Mouse (Mus musculus): ENCODE data around the gene Fzr1. TPM values are rescaled to one million over a fixed set of nuclear protein-coding genes. Genes with fewer than 3 reads are reported as not detected.

The Fzr1 gene
- polyA plus RNA-seq, 1 experiment = 75.8 TPM

GRCm38 (mm10) chr10:81414682-81415081, 36.4 kb upstream of the Fzr1 start:
- H3K27me3 ChIP-seq (ENCODE audit: control insufficient read depth, insufficient read depth, low read length) = no peaks in the 10 kb centered on the region
- H3K4me3 ChIP-seq (replicated peaks; ENCODE audit: insufficient read depth, low read depth, low read length) = no peak overlapping the region
- DNase-seq = no peak
- H3K27ac ChIP-seq (ENCODE audit: insufficient read depth, low read length) = peak overlapping the region; percentile 99
- peaks cover 95% of the 10 kb centered on the region for H3K4me1 ChIP-seq (ENCODE audit: control insufficient read depth, insufficient read depth, low read length)
- TF ChIP-seq POLR2A (IDR thresholded peaks at IDR 0.05; ENCODE audit: borderline replicate concordance, insufficient read depth, low read length) (no peak), CTCF (IDR thresholded peaks at IDR 0.05; ENCODE audit: borderline replicate concordance, insufficient read depth, low read depth, low read length) (no peak)

GRCm38 (mm10) chr10:81413310-81414261, 35.3 kb upstream of the Fzr1 start:
- DNase-seq = peak; percentile 86 to 88
- WGBS = 14% methylated on average over 26 of the region's 26 CpGs
- Histone ChIP-seq H3K27ac (ENCODE audit: insufficient read depth, low read length) (peak overlapping the region; percentile 99), H3K4me1 (ENCODE audit: control insufficient read depth, insufficient read depth, low read length) (peaks cover 94% of the 10 kb centered on the region), H3K27me3 (ENCODE audit: control insufficient read depth, insufficient read depth, low read length) (no peaks in the 10 kb centered on the region), H3K4me3 (replicated peaks; ENCODE audit: insufficient read depth, low read depth, low read length) (peak overlapping the region; percentile 28)
- peak; percentile 39; the same call in 1 of the 2 replicates for TF ChIP-seq POLR2A (IDR thresholded peaks at IDR 0.05; ENCODE audit: borderline replicate concordance, insufficient read depth, low read length)
- TF ChIP-seq CTCF (IDR thresholded peaks at IDR 0.05; ENCODE audit: borderline replicate concordance, insufficient read depth, low read depth, low read length) = 0 out of 2 replicates have a peak, but pooled peaks have one; percentile 11

- WGBS = 38% methylated on average over 16 of the region's 16 CpGs
Observed at GRCm38 (mm10) chr10:81412586-81413309, 34.4 kb upstream of the Fzr1 start.

GRCm38 (mm10) chr10:81411471-81412400, 33.4 kb upstream of the Fzr1 start:
- WGBS = 2% methylated on average over 18 of the region's 18 CpGs
- Histone ChIP-seq H3K4me1 (ENCODE audit: control insufficient read depth, insufficient read depth, low read length) (peaks cover 95% of the 10 kb centered on the region), H3K4me3 (replicated peaks; ENCODE audit: insufficient read depth, low read depth, low read length) (peak overlapping the region; percentile 1), H3K27ac (ENCODE audit: insufficient read depth, low read length) (peak overlapping the region; percentile 99), H3K27me3 (ENCODE audit: control insufficient read depth, insufficient read depth, low read length) (no peaks in the 10 kb centered on the region)
- no peak for TF ChIP-seq POLR2A (IDR thresholded peaks at IDR 0.05; ENCODE audit: borderline replicate concordance, insufficient read depth, low read length)
- no peak for TF ChIP-seq CTCF (IDR thresholded peaks at IDR 0.05; ENCODE audit: borderline replicate concordance, insufficient read depth, low read depth, low read length)
- DNase-seq = peak; percentile 93 to 94

More at GRCm38 (mm10) chr10:81412586-81413309, 34.4 kb upstream of the Fzr1 start:
- peak overlapping the region; percentile 1 for H3K4me3 ChIP-seq (replicated peaks; ENCODE audit: insufficient read depth, low read depth, low read length)
- peaks cover 94% of the 10 kb centered on the region for H3K4me1 ChIP-seq (ENCODE audit: control insufficient read depth, insufficient read depth, low read length)
- no peak for TF ChIP-seq POLR2A (IDR thresholded peaks at IDR 0.05; ENCODE audit: borderline replicate concordance, insufficient read depth, low read length)
- TF ChIP-seq CTCF (IDR thresholded peaks at IDR 0.05; ENCODE audit: borderline replicate concordance, insufficient read depth, low read depth, low read length) = no peak
- H3K27ac ChIP-seq (ENCODE audit: insufficient read depth, low read length) = peak overlapping the region; percentile 99
- no peaks in the 10 kb centered on the region for H3K27me3 ChIP-seq (ENCODE audit: control insufficient read depth, insufficient read depth, low read length)
- DNase-seq = peak; percentile 44 to 66

- no peak for TF ChIP-seq CTCF (IDR thresholded peaks at IDR 0.05; ENCODE audit: borderline replicate concordance, insufficient read depth, low read depth, low read length)
- TF ChIP-seq POLR2A (IDR thresholded peaks at IDR 0.05; ENCODE audit: borderline replicate concordance, insufficient read depth, low read length) = no peak
- Histone ChIP-seq H3K27me3 (ENCODE audit: control insufficient read depth, insufficient read depth, low read length) (no peaks in the 10 kb centered on the region), H3K27ac (ENCODE audit: insufficient read depth, low read length) (peak overlapping the region; percentile 99), H3K4me3 (replicated peaks; ENCODE audit: insufficient read depth, low read depth, low read length) (no peak overlapping the region), H3K4me1 (ENCODE audit: control insufficient read depth, insufficient read depth, low read length) (peaks cover 96% of the 10 kb centered on the region)
- 15% methylated on average over 9 of the region's 9 CpGs for WGBS
- DNase-seq = no peak
Observed at GRCm38 (mm10) chr10:81410981-81411380, 32.7 kb upstream of the Fzr1 start.

GRCm38 (mm10) chr10:81410350-81410749, 32.0 kb upstream of the Fzr1 start:
- peaks cover 96% of the 10 kb centered on the region for H3K4me1 ChIP-seq (ENCODE audit: control insufficient read depth, insufficient read depth, low read length)
- no peak overlapping the region for H3K4me3 ChIP-seq (replicated peaks; ENCODE audit: insufficient read depth, low read depth, low read length)
- H3K27me3 ChIP-seq (ENCODE audit: control insufficient read depth, insufficient read depth, low read length) = no peaks in the 10 kb centered on the region
- H3K27ac ChIP-seq (ENCODE audit: insufficient read depth, low read length) = peak overlapping the region; percentile 99
- WGBS = 44% methylated on average over 4 of the region's 4 CpGs
- TF ChIP-seq CTCF (IDR thresholded peaks at IDR 0.05; ENCODE audit: borderline replicate concordance, insufficient read depth, low read depth, low read length) (no peak), POLR2A (IDR thresholded peaks at IDR 0.05; ENCODE audit: borderline replicate concordance, insufficient read depth, low read length) (no peak)
- no peak for DNase-seq

- Histone ChIP-seq H3K4me1 (ENCODE audit: control insufficient read depth, insufficient read depth, low read length) (peaks cover 88% of the 10 kb centered on the region), H3K27ac (ENCODE audit: insufficient read depth, low read length) (peak overlapping the region; percentile 63), H3K27me3 (ENCODE audit: control insufficient read depth, insufficient read depth, low read length) (no peaks in the 10 kb centered on the region), H3K4me3 (replicated peaks; ENCODE audit: insufficient read depth, low read depth, low read length) (no peak overlapping the region)
- WGBS = 32% methylated on average over 8 of the region's 8 CpGs
- no peak for TF ChIP-seq POLR2A (IDR thresholded peaks at IDR 0.05; ENCODE audit: borderline replicate concordance, insufficient read depth, low read length)
- no peak for TF ChIP-seq CTCF (IDR thresholded peaks at IDR 0.05; ENCODE audit: borderline replicate concordance, insufficient read depth, low read depth, low read length)
- DNase-seq = no peak
Observed at GRCm38 (mm10) chr10:81409330-81409729, 31.0 kb upstream of the Fzr1 start.

Measured in cerebellum, adult 2 months (tissue).